Mouse (Mus musculus): ENCODE measurements around the gene Mrps34.

DNA sequence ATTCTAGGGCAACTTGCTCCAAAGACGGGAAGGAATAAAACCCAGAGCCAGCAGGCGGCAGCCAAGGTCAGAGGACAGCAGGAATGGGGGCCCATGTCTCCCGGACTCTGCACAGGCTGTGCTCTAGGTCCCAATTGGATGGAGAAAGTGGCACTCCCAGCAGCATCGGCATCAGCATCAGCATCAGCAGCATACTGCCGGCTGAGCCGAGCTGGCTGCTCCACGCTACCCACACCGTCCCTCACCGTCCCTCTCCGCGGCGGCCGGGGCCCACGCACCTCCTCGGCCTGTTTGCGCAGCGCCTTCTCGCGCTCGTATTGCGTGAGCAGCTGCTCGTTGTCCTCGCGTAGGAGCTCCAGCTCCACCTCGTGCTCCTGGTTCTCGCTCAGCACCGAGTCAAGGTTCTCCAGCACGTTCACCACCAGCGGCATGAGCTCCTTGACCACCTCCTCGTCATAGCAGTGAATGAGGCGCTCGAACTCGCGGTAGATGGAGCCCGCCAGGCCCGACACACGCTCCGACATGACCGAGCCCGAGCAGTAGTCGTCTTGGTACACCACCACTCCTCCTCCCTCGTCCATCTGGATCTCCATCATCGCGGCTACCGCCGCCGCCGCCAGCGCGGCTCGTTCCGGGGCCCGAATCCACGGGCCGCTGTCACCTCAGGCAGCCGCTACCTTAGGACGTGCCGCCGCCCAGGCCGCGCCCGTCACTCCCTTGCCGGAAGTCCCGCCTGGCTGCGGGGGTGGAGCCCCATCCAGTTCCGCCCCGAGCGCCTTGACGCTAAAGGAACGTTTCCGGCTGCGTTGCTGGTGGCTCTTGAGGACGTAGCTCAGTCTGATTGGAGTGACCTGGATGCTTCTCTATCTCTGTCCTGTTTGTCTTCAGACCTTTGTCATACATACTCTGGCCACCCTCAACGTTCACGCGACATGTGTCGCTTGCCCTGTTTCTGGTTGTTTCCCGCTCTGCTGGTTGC, 41.6 kb downstream of the Mrps34 start, which contains the start of gene Mapk8ip3:
- no peak for TF ChIP-seq CTCF (IDR thresholded peaks at IDR 0.05; ENCODE audit: low read depth, low read length)
- TF ChIP-seq GATA1 (IDR thresholded peaks at IDR 0.05; ENCODE audit: borderline replicate concordance, low read length) = no peak
